Mouse (Mus musculus) limb, embryonic 14.5 days (tissue): ENCODE measurements around the gene Cirbp. TPM values are rescaled to one million over a fixed set of nuclear protein-coding genes. Genes with fewer than 3 reads are reported as not detected.

Source experiments
- ATAC-seq: fragments of 200-750 bp; cut with Nextera tagmentation; 2 replicates; pipeline ENCODE4 v1.8.0; 2017; ENCODE audit warnings: low read depth, moderate number of reproducible peaks, moderate TSS enrichment; ENCODE audit not compliant: low FRiP score
- DNase-seq: peaks from one replicate; pipeline ENCODE4 v3.0.0-alpha.2; 2015; ENCODE audit warnings: low spot score
- H3K27ac ChIP-seq: fragments of 300-500 bp; sonication (generic); replicated peaks from 2 replicates; pipeline ENCODE4 v1.5.1; 2014; ENCODE audit warnings: low read depth, mild to moderate bottlenecking, low read length, moderate library complexity, mixed read lengths
- H3K27me3 ChIP-seq: fragments of 300-500 bp; sonication (generic); 2 replicates; pipeline ENCODE4 v1.6.1; 2014; ENCODE audit warnings: low read length, mixed read lengths; ENCODE audit not compliant: control insufficient read depth, insufficient read depth
- H3K36me3 ChIP-seq: fragments of 300-500 bp; sonication (generic); 2 replicates; pipeline ENCODE4 v1.6.1; 2014; ENCODE audit warnings: mild to moderate bottlenecking, low read length, moderate library complexity, mixed read lengths; ENCODE audit not compliant: control insufficient read depth, insufficient read depth
- H3K4me1 ChIP-seq: fragments of 300-500 bp; sonication (generic); 2 replicates; pipeline ENCODE4 v1.6.1; 2014; ENCODE audit warnings: antibody characterized with exemption, low read length, mixed read lengths; ENCODE audit not compliant: control insufficient read depth, insufficient read depth
- H3K4me2 ChIP-seq: fragments of 300-500 bp; sonication (generic); replicated peaks from 2 replicates; pipeline ENCODE4 v1.6.1; 2014; ENCODE audit warnings: low read depth, mild to moderate bottlenecking, low read length, moderate library complexity; ENCODE audit not compliant: severe bottlenecking
- H3K4me3 ChIP-seq: fragments of 300-500 bp; sonication (generic); replicated peaks from 2 replicates; pipeline ENCODE4 v1.5.1; 2014; ENCODE audit warnings: low read length
- H3K9ac ChIP-seq: fragments of 300-500 bp; sonication (generic); 2 replicates; pipeline ENCODE4 v1.6.1; 2014; ENCODE audit warnings: mild to moderate bottlenecking, low read depth, low read length, moderate library complexity; ENCODE audit not compliant: severe bottlenecking
- H3K9me3 ChIP-seq: fragments of 300-500 bp; sonication (generic); 2 replicates; pipeline ENCODE4 v1.6.1; 2016; ENCODE audit warnings: low read length; ENCODE audit not compliant: control insufficient read depth
- POLR2A ChIP-seq: fragments of 200-500 bp; IDR thresholded peaks from 2 replicates; pipeline ENCODE4 v1.8.0; 2012; ENCODE audit warnings: inconsistent platforms, mild to moderate bottlenecking, moderate library complexity, borderline replicate concordance; ENCODE audit not compliant: insufficient read depth, insufficient read length; ENCODE audit errors: extremely low read depth
- WGBS: fragments of 180-500 bp; shearing (Covaris S2); extraction: QIAGEN DNeasy Blood & Tissue Kit; methylation state at CpG from one replicate; pipeline ENCODE4 v1.1.7; 2014; 5-methylcytosine and 5-hydroxymethylcytosine counted together
- polyA plus RNA-seq, 2 experiments: library from polyadenylated mRNA; depleted of rRNA in 1 of 2; stranded (reverse) in 1 of 2; unstranded in 1 of 2; fragments of >200 nt; fragmentation: Nextera tagmentation in 1 of 2; extraction: Ambion mirVana in 1 of 2; gene quantifications; 2 replicates each; pipeline versions ENCODE4 v1.2.1 to v1.2.3; 2012 to 2014

Cirbp gene
- polyA plus RNA-seq, 2 experiments: 101 to 289 TPM

DNA sequence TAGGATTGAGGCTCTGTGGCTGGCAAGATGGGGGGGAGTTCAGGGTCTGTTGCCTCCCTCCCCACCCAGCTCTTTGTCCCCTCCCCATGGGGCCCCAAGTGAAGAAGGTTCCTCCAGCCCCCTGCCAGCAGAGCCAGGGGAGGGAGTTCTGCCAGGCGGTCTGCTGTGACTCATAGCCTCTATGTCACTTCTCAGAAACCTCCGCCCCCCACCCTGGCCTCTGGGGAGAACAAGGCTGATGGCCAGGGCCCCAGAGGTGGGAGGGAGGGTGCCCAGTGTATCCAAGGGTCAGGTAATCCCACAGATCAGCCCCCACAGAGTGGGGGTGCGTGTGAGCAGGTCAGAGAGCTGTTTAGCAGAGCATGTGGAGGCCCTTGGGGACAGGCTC lies 12.9 kb upstream of the Cirbp start:
- H3K27me3 ChIP-seq: no peaks in the 10 kb centered on the region
- peak overlapping the region; percentile 98 for H3K9ac ChIP-seq
- ATAC-seq: no peak
- no peak for DNase-seq
- 28% methylated on average over 2 of the region's 3 CpGs for WGBS
- peaks cover 79% of the 10 kb centered on the region for H3K36me3 ChIP-seq
- no peaks in the 10 kb centered on the region for H3K9me3 ChIP-seq
- H3K4me1 ChIP-seq: peaks cover 31% of the 10 kb centered on the region
- peak overlapping the region; percentile 99 for H3K4me3 ChIP-seq
- peak overlapping the region; percentile 96 for H3K27ac ChIP-seq
- peak overlapping the region; percentile 93 for H3K4me2 ChIP-seq
- TF ChIP-seq POLR2A: no peak

DNA sequence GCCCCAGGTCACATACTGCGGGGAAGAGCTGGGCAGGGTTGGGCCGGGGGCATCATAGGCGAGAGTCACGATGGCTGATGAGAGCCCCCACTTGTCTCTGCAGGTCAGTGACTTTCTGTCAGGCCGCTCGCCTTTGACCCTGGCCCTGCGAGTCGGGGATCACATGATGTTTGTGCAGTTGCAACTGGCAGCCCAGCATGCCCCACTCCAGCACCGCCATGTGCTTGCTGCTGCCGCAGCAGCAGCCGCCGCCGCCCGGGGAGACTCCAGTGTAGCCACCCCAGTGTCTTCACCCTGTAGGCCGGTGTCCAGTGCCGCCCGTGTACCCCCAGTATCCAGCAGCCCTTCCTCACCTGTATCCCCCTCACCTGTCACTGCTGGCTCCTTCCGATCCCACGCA lies 12.1 kb upstream of the Cirbp start:
- ATAC-seq: no peak
- Histone ChIP-seq H3K4me1 (peaks cover 35% of the 10 kb centered on the region), H3K4me2 (peak overlapping the region; percentile 3; the same call in 1 of the 2 replicates), H3K27me3 (no peaks in the 10 kb centered on the region), H3K9ac (no peak overlapping the region), H3K27ac (no peak overlapping the region), H3K36me3 (peaks cover 80% of the 10 kb centered on the region), H3K9me3 (no peaks in the 10 kb centered on the region), H3K4me3 (0 out of 2 replicates have a peak overlapping the region, but pooled peaks have one; percentile 5)
- no peak for TF ChIP-seq POLR2A
- WGBS: 84% methylated on average over 19 of the region's 19 CpGs
- DNase-seq: no peak

DNA sequence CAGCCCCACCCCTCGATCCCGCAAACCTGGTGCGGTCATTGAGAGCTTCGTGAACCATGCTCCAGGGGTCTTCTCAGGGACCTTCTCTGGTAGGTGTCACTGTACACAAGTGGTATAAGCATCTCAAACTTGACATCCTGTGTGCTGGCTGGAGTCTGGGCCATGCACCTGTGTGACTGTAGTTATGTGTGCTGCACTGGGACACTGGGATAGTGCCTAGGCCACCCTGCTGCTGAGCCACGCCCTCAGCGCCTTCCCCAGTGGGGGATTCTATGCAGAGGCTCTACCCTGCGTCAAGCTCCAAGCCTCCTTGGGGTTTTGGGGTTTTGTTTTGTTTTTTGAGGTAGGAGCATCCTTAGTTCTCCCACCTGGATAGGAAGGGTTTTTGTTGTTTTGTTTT lies 11.4 kb upstream of the Cirbp start:
- Histone ChIP-seq H3K27ac (no peak overlapping the region), H3K9ac (no peak overlapping the region), H3K4me3 (no peak overlapping the region)

DNA sequence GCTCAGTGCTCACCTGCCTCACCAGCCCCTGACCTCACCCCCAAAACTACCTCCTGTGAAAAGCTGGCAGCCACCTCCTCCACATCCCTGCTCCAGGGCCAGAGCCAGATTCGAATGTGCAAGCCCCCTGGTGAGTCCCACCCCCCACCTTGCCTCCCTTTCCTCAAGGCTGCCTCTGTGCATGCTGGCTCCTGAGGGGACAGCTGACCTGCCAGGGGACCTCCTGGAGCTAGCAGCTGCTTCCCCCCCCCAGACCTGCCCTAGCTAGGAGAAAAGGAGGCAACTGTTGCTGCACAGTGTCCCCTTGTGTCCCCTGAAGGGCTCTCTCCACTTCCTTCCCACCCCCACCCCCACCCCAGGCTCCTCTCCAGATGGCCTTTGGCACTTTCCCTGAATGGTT lies 10.5 kb upstream of the Cirbp start:
- DNase-seq (no peak), ATAC-seq (no peak)
- Histone ChIP-seq H3K4me1 (peaks cover 45% of the 10 kb centered on the region), H3K27ac (0 out of 2 replicates have a peak overlapping the region, but pooled peaks have one; percentile 26), H3K36me3 (peaks cover 75% of the 10 kb centered on the region), H3K4me2 (no peak overlapping the region), H3K9ac (no peak overlapping the region), H3K4me3 (no peak overlapping the region), H3K27me3 (no peaks in the 10 kb centered on the region), H3K9me3 (no peaks in the 10 kb centered on the region)
- no peak for TF ChIP-seq POLR2A
- 38% methylated on average over 1 of the region's 1 CpGs for WGBS

More for the DNA sequence above, 11.4 kb upstream of the Cirbp start:
- TF ChIP-seq POLR2A: no peak
- Histone ChIP-seq H3K27me3 (no peaks in the 10 kb centered on the region), H3K4me2 (no peak overlapping the region), H3K36me3 (peaks cover 80% of the 10 kb centered on the region), H3K4me1 (peaks cover 41% of the 10 kb centered on the region), H3K9me3 (no peaks in the 10 kb centered on the region)
- 80% methylated on average over 7 of the region's 7 CpGs for WGBS
- ATAC-seq: no peak
- DNase-seq: no peak

DNA sequence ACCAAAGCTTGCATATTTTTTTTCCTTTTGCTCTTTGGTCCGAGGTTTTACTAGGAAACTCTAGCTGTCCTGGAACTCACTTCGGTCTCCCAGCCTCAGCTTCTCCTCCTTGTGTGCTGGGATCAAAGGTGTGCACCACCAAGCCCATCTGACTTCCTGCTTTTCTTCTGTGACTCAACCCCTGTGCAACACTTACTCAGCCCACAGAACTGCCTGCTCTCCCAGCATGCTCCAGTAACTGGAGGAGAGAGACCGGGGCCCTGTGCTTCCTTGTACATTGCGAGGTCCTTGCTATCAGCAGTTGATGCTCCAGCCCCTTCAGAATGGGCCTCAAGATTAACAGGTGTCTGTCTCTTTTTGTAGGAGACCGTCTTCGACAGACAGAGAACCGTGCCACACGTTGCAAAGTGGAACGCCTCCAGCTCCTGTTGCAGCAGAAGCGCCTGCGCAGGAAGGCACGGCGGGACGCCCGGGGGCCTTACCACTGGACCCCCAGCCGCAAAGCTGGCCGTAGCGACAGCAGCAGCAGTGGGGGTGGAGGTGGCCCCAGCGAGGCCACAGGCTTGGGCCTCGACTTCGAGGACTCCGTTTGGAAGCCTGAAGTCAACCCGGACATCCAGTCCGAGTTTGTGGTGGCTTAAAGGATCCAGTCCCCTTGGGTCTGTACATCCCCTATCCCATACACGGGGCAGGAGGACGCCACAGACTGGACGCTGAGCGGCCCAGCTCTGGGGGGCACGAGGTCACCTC lies 9.6 kb upstream of the Cirbp start:
- H3K36me3 ChIP-seq: peaks cover 68% of the 10 kb centered on the region
- DNase-seq (no peak), ATAC-seq (no peak)
- peaks cover 54% of the 10 kb centered on the region for H3K4me1 ChIP-seq
- H3K27me3 ChIP-seq: no peaks in the 10 kb centered on the region
- WGBS: 83% methylated on average over 29 of the region's 29 CpGs
- no peak overlapping the region for H3K4me2 ChIP-seq
- no peak for TF ChIP-seq POLR2A
- no peak overlapping the region for H3K9ac ChIP-seq
- H3K27ac ChIP-seq: 0 out of 2 replicates have a peak overlapping the region, but pooled peaks have one; percentile 43
- no peaks in the 10 kb centered on the region for H3K9me3 ChIP-seq
- H3K4me3 ChIP-seq: no peak overlapping the region
